Mouse (Mus musculus) heart, embryonic 12.5 days (tissue): ENCODE data around the gene Cep250. TPM values are rescaled to one million over a fixed set of nuclear protein-coding genes. Genes with fewer than 3 reads are reported as not detected.
"Not testable (repeated sequence)": the region's sequence is repeated elsewhere in the genome, so short reads cannot be mapped to it uniquely, and the experiment has no call there.

Source experiments
- ATAC-seq: fragments of 200-750 bp; cut with Nextera tagmentation; 2 replicates; pipeline ENCODE4 v1.8.0; 2017; ENCODE audit warnings: moderate TSS enrichment, moderate library complexity; ENCODE audit not compliant: insufficient number of reproducible peaks, low FRiP score
- H3K27ac ChIP-seq: fragments of 300-500 bp; sonication (generic); 2 replicates; pipeline ENCODE4 v1.5.1; 2016; ENCODE audit warnings: mild to moderate bottlenecking, moderate library complexity; ENCODE audit not compliant: poor library complexity, severe bottlenecking
- H3K27me3 ChIP-seq: fragments of 300-500 bp; sonication (generic); replicated peaks from 2 replicates; pipeline ENCODE4 v1.6.1; 2016; ENCODE audit warnings: mild to moderate bottlenecking, moderate library complexity
- H3K36me3 ChIP-seq: fragments of 300-500 bp; sonication (generic); 2 replicates; pipeline ENCODE4 v1.6.1; 2016; ENCODE audit warnings: mild to moderate bottlenecking, moderate library complexity
- H3K4me1 ChIP-seq: fragments of 300-500 bp; sonication (generic); replicated peaks from 2 replicates; pipeline ENCODE4 v1.6.1; 2016; ENCODE audit warnings: mild to moderate bottlenecking
- H3K4me2 ChIP-seq: fragments of 300-500 bp; sonication (generic); 2 replicates; pipeline ENCODE4 v1.6.1; 2016; ENCODE audit warnings: mild to moderate bottlenecking, moderate library complexity
- H3K4me3 ChIP-seq: fragments of 300-500 bp; sonication (generic); 2 replicates; pipeline ENCODE4 v1.5.1; 2016; ENCODE audit warnings: mild to moderate bottlenecking
- H3K9ac ChIP-seq: fragments of 300-500 bp; sonication (generic); 2 replicates; pipeline ENCODE4 v1.6.1; 2016; ENCODE audit warnings: mild to moderate bottlenecking, moderate library complexity
- H3K9me3 ChIP-seq: fragments of 300-500 bp; sonication (generic); replicated peaks from 2 replicates; pipeline ENCODE4 v1.6.1; 2016; ENCODE audit warnings: mild to moderate bottlenecking, moderate library complexity
- WGBS: fragments of 180-500 bp; shearing (Covaris S2); methylation state at CpG from one replicate; pipeline ENCODE4 v1.1.7; 2016; 5-methylcytosine and 5-hydroxymethylcytosine counted together
- polyA plus RNA-seq: library from polyadenylated mRNA; unstranded; fragments of >200 nt; fragmentation: Nextera tagmentation; extraction: Ambion mirVana; gene quantifications from 2 replicates; pipeline ENCODE4 v1.2.1, GENCODE M21; 2016

Cep250 gene
- 10.7 and 13.0 TPM in 2 replicates for polyA plus RNA-seq

DNA sequence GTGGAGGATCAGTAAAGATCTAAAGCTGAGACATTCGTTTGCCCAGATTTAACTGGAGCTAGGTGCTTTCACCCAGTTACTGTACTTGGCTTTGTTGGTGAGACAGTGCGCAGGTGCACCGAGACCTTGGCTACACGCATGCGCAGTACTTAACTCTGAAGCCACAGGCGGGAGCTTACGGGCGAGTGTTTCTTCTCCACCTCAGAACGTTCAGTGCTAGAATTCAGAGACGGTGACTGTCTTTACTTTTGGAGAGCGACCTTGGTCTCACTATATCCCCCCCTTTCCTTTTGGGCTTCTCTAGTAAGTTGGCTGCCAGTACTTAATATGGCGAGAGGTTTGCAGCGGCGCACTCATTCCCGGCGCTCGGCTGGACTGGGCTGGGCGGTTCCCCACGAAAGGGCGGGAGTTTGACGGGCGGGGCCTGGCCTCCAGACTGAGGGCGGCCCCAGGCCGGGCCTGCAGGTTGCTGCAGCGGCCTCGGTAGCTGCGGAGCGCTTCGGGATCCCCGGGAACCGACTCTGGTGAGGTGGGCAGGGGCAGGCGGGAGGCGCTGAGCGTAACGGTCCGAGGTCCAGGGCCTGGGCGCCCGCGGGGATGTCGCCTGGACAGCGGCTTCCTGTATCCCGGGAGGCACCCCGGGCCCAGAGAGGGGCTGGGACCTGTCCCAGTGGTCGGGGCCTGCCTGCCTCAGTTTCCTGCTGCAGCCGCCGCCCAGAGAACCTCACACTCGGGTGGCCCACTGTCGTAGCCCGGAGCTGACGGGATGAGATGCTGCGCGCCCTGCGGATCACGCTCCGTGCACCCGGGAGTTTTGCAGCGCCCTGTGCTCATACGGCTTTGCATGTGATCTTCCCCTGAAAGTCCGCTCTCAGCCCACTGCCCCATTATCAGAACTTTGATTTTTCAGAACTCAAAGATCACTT lies at the start of gene Cep250:
Gene Cep250 (plus strand): TSS at position 325 of the 926 bp plus-strand sequence.
- peak; percentile 97 for ATAC-seq
- H3K4me2 ChIP-seq, result peak within 1 kb of the TSS; percentile 77
- H3K27me3 ChIP-seq, result peaks cover 3% of the 10 kb centered on the region; the same call in 1 of the 2 replicates
- H3K9ac ChIP-seq, result peak within 1 kb of the TSS; percentile 98
- H3K4me3 ChIP-seq, result peak within 1 kb of the TSS; percentile 92
- WGBS, result under 1% methylated on average over 59 of the region's 59 CpGs
- peaks cover 7% of the 10 kb centered on the region; the same call in 1 of the 2 replicates for H3K4me1 ChIP-seq
- H3K27ac ChIP-seq, result peak within 1 kb of the TSS; percentile 86
- H3K36me3 ChIP-seq, result peaks cover 7% of the 10 kb centered on the region
- no peaks in the 10 kb centered on the region for H3K9me3 ChIP-seq

DNA sequence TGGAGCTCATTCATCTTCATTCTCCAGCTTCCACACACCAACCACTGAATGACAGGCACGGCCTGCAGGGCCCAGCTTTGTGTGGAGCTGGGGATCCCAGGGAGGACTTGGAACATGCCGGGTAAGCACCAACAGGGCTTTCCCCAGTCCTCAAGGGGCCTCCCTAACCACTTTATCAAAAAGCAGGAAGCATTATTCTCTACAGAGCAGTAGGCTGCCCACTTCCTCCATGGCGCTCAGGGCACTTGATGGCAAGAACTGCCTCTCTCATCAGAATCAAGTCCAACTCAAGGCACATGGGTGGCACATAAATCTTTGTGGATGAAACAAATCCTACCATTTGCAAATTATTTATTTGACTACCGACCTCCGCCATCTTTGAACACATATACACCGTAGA lies 41.6 kb upstream of the Cep250 start:
- H3K4me1 ChIP-seq, result no peaks in the 10 kb centered on the region
- no peaks in the 10 kb centered on the region for H3K9me3 ChIP-seq
- 89% methylated on average over 6 of the region's 6 CpGs for WGBS
- H3K9ac ChIP-seq, result no peak overlapping the region
- H3K4me3 ChIP-seq, result no peak overlapping the region
- H3K4me2 ChIP-seq, result no peak overlapping the region
- H3K36me3 ChIP-seq, result peaks cover 52% of the 10 kb centered on the region
- ATAC-seq, result no peak
- no peaks in the 10 kb centered on the region for H3K27me3 ChIP-seq
- no peak overlapping the region for H3K27ac ChIP-seq

- ATAC-seq, result no peak
- Histone ChIP-seq H3K4me3 (no peak overlapping the region), H3K4me2 (no peak overlapping the region), H3K27me3 (no peaks in the 10 kb centered on the region), H3K36me3 (peaks cover 45% of the 10 kb centered on the region), H3K27ac (no peak overlapping the region), H3K9me3 (0 out of 2 replicates have a peak, but pooled peaks cover 3% of the 10 kb centered on the region), H3K9ac (no peak overlapping the region), H3K4me1 (peaks cover 3% of the 10 kb centered on the region; the same call in 1 of the 2 replicates)
- 94% methylated on average over 7 of the region's 7 CpGs for WGBS
Observed at GRCm38 (mm10) chr2:155923143-155923542, 33.1 kb upstream of the Cep250 start.

- not testable (repeated sequence) for ATAC-seq, H3K4me1 ChIP-seq, H3K9me3 ChIP-seq, H3K9ac ChIP-seq, H3K4me2 ChIP-seq, H3K27ac ChIP-seq, H3K27me3 ChIP-seq, H3K4me3 ChIP-seq
- WGBS, result 81% methylated on average over 5 of the region's 6 CpGs
- peaks cover 37% of the 10 kb centered on the region for H3K36me3 ChIP-seq
Observed at GRCm38 (mm10) chr2:155925213-155925612, 31.0 kb upstream of the Cep250 start.

GRCm38 (mm10) chr2:155928711-155929345 lies 27.4 kb upstream of the Cep250 start:
- Histone ChIP-seq H3K36me3 (peaks cover 21% of the 10 kb centered on the region), H3K27me3 (no peaks in the 10 kb centered on the region), H3K27ac (0 out of 2 replicates have a peak overlapping the region, but pooled peaks have one; percentile 89), H3K4me1 (peaks cover 14% of the 10 kb centered on the region), H3K9me3 (0 out of 2 replicates have a peak, but pooled peaks cover 3% of the 10 kb centered on the region), H3K4me2 (peak overlapping the region; percentile 76), H3K9ac (peak overlapping the region; percentile 70), H3K4me3 (peak overlapping the region; percentile 75)
- 79% methylated on average over 7 of the region's 7 CpGs for WGBS
- ATAC-seq, result no peak

DNA sequence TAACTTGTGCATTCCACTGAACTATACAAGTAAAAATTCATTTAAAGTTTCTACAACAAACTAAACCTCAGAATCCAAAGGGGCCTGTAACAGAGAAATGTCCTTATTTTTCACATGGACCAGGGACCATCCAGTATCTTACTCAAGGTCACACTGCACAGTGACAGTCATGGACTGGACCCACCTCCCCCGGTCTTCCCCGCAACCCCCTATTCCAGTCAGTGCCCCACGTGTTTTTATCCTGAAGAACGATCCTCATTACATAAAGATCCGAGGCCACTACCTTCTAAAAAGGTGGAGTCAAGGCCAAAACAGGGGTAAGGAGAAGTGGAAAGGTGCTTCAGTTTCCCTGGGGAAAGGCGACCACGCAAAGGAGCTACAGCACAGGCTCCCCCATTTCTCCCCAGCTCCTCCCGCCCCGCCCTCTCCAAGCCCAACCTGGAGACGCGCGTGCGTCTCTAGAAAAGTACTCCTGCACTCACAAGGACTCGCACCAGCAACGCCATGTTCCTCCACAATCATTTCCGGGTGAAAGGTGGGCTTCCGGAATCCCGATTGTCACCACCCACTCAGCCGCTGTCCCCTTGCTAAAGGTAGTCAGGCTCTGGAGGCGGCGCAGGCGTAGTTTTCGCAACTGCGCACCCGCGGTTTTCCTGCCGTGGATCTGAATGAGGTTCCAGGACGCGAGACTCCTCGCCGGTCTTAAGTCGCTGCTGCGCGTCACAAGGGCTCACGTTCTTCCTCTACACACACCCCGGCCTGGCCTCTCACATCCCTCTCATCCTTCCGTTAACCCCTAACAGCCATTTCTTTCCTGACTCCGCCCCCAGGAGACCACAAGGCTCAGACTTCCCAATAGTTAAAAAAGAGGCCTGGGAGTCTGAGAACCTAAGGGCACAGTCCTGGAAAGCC lies 26.5 kb upstream of the Cep250 start, which contains the start of gene Uqcc1:
Gene Uqcc1 (minus strand): TSS at position 780 of the 912 bp plus-strand sequence.
- Histone ChIP-seq H3K9me3 (0 out of 2 replicates have a peak, but pooled peaks cover 3% of the 10 kb centered on the region), H3K9ac (peak within 1 kb of the TSS; percentile 70), H3K27ac (peak within 1 kb of the TSS; percentile 89), H3K4me2 (peak within 1 kb of the TSS; percentile 76), H3K36me3 (peaks cover 12% of the 10 kb centered on the region), H3K4me1 (peaks cover 14% of the 10 kb centered on the region), H3K27me3 (no peaks in the 10 kb centered on the region), H3K4me3 (peak within 1 kb of the TSS; percentile 75)
- ATAC-seq, result peak; percentile 89
- WGBS, result under 1% methylated on average over 38 of the region's 38 CpGs

DNA sequence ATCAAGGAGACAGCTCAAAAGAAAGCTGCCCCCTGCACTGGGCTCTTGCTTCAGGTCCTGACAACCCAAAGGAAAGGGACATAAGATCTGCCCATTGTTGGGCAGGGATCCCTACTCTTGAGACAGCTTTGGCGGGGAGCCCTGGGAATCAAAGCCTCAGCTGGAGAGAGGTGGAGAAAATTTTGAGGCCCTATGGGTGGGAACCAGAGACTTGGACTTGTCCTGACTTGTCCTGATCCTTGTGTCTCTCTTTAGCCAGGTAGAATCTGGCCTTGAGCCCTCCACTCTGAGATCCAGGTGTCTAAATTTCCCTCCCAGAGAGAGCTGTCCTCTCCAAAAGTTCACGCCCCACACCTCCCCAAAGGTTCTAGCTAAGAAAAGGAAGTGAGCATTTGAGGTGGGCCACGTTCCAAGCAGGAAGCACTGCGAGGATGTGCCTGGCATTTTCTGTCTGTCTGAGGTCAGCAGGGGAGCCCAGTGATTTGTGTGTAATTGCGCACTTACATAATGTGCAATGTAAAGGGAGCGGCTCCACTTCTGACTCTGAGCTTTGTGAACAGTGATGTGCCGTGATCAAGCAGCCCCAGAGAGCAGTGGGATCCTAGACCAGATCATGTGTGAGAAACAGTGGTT lies 16.2 kb upstream of the Cep250 start:
- Histone ChIP-seq H3K36me3 (no peaks in the 10 kb centered on the region), H3K27me3 (0 out of 2 replicates have a peak, but pooled peaks cover 14% of the 10 kb centered on the region), H3K27ac (no peak overlapping the region), H3K4me2 (no peak overlapping the region), H3K9me3 (no peaks in the 10 kb centered on the region), H3K4me3 (no peak overlapping the region), H3K4me1 (peaks cover 16% of the 10 kb centered on the region), H3K9ac (no peak overlapping the region)
- WGBS, result 67% methylated on average over 7 of the region's 7 CpGs
- ATAC-seq, result no peak

DNA sequence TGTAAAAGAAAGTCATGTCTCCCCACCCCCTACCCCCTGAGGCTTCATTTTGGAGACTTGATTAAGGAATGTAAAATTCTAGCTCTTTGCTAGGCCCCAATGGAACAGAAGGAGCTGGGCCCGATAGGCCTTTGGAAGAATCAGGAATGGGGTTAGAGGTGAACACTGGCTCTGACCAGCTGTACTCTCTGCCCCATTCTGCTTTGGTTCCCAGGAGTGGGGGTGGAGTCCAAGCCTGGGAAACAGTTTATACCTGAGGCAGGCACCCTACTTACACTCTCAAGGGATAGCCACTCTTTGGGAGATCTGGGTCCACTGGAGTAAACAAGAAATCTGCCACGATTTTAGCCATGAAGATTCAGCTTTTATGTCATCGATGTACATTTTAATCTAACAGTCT lies 15.6 kb upstream of the Cep250 start, which contains the start of gene Gm15557:
Gene Gm15557 (plus strand): TSS at position 48 of the 400 bp plus-strand sequence.
- H3K27me3 ChIP-seq, result 0 out of 2 replicates have a peak, but pooled peaks cover 14% of the 10 kb centered on the region
- 83% methylated on average over 3 of the region's 3 CpGs for WGBS
- H3K36me3 ChIP-seq, result no peaks in the 10 kb centered on the region
- no peak within 1 kb of the TSS for H3K4me3 ChIP-seq
- no peak within 1 kb of the TSS for H3K4me2 ChIP-seq
- no peak within 1 kb of the TSS for H3K27ac ChIP-seq
- no peak for ATAC-seq
- no peak within 1 kb of the TSS for H3K9ac ChIP-seq
- no peaks in the 10 kb centered on the region for H3K9me3 ChIP-seq
- H3K4me1 ChIP-seq, result peaks cover 17% of the 10 kb centered on the region

DNA sequence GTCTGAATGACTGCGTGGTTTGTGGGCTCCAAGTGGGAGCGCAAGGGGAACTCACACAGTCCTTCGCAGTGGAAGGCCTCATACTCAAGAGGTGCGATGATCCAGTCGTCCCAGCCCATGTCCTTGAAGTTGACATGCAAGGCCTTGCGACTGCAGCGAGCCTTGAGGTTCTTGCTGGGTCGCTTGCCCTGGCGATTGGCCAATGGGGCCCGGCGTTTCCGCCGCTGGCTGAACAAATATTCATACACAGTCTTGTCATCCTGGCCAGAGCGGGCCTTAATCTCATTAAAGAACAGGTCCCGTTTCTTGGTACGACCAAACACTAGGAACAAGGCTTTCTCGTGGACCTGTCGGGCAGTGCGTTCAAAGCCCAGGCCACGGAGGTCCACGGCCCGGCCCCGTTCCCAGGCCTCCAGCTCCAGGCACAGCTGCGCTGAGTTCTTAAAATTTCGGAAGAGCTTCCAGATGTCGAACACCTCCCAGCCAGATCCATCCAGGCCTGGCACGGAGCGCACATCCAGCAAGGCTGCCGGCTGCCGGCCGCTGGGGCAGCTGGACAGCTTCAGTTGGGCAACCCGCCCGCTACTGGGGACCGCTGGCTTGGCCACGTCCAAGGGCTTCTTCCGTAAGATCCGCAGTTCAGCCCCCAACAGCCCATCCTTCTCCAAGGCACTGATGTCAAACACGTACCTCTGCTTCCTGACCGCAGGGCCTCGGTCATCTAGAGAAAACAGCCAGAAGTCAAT lies 14.4 kb upstream of the Cep250 start:
- no peaks in the 10 kb centered on the region for H3K9me3 ChIP-seq
- no peak for ATAC-seq
- H3K27ac ChIP-seq, result no peak overlapping the region

More for the DNA sequence above, 14.4 kb upstream of the Cep250 start:
- Histone ChIP-seq H3K4me3 (no peak overlapping the region), H3K27me3 (peaks cover 15% of the 10 kb centered on the region; the same call in 1 of the 2 replicates), H3K36me3 (no peaks in the 10 kb centered on the region), H3K4me1 (peaks cover 17% of the 10 kb centered on the region), H3K9ac (no peak overlapping the region), H3K4me2 (no peak overlapping the region)
- WGBS, result 87% methylated on average over 40 of the region's 40 CpGs
